Mouse (Mus musculus): ENCODE results near the gene Nrxn1.
"Not testable (repeated sequence)": the region's sequence is repeated elsewhere in the genome, so short reads cannot be mapped to it uniquely, and the experiment has no call there.

Nrxn1 gene

DNA sequence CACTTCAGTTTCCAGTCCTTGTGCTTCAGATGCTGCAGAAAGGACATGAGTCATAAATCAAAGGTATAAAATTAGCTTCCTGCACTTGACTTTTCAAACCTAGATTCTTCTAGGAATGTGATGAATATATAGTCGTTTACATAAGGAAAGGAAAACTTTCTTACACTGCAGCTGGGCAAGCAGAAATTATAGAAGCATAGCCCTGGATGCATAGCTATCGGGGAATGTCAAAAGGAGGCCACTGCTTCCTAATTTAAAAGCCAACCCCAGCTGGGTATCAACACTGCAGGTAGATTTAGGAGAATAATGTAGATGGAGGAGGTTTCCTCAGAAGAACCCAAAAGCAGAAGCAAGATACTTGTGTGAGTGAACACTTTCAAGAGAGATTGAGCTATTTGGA, 523.0 kb downstream of the Nrxn1 start:
- no peak for DNase-seq (ENCODE audit: low spot score)

DNA sequence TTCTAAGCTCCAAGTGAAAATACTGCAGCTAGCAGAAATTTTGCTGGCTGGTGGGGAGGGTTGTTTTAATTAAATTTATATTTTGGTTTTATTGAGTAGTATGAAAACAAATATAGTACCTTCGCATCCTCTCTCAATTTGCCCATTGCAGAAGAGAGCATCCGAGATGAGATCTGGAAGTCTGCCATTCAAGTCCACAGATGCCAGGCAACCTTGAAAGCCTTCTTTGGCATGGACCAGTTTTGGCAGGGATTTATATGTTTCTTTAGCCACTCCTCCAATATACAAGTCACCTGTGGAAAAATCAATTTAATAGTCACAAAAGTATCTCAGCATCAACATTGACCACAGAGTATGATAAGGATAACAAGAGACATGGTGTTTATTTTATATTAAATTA, 527.7 kb downstream of the Nrxn1 start:
- no peak for DNase-seq (ENCODE audit: low spot score)

DNA sequence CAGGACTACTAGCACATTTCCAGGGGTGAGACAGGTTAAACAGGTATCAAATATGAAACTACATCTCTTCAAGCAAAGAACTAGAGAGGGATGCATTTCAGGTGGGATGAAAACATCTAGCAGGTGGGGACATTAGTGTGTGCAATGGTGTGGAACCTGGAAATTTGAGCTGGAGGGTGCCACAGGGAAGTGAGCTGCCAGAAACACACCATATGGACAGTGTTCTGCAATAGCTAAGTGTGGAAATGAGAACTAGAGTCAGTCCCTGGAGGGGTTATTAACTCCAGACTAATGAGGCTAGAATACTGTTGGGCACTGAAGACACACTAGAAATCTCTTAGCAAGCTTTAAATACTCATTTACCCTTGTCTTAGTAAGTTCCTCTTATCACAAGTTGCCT, 536.5 kb downstream of the Nrxn1 start:
- no peak for DNase-seq (ENCODE audit: low spot score)

DNA sequence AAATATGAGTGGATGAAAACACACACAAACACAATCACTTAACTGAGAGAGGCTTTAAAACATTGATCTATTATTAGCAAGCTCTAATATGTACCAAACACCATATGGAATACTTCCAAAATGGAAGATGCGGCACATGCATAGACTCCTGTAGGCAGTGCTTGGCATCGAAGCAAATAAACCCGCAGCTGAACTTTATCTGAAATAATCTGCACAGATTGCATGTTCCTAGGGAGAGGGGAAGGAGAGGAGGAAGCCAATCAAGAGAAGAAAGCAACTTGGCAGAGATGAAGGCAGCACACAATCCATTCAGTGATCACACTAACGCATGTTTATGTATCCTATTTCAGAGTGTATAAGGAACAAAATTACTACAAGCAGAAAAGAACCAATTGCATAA, 542.5 kb downstream of the Nrxn1 start:
- DNase-seq (ENCODE audit: low spot score), result no peak

DNA sequence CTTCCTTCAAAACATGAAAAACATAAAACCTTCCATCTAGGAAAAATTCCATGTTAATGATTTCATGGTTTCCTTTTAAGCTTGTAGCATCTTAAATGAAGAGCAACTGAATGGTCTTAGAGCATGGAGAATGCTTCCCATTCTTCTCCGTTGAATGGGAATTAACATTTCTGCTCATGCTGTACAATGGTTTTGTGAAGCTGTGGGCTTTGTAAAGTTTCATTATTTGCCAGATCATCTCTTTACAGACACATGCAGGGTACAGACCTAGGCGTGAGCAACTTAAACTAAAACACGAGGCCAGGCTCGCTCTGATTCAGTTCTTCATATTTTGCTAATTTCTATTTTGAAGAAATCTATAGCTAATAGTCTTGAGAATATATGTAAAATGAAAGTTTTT, 546.1 kb downstream of the Nrxn1 start:
- DNase-seq (ENCODE audit: low spot score), result no peak

DNA sequence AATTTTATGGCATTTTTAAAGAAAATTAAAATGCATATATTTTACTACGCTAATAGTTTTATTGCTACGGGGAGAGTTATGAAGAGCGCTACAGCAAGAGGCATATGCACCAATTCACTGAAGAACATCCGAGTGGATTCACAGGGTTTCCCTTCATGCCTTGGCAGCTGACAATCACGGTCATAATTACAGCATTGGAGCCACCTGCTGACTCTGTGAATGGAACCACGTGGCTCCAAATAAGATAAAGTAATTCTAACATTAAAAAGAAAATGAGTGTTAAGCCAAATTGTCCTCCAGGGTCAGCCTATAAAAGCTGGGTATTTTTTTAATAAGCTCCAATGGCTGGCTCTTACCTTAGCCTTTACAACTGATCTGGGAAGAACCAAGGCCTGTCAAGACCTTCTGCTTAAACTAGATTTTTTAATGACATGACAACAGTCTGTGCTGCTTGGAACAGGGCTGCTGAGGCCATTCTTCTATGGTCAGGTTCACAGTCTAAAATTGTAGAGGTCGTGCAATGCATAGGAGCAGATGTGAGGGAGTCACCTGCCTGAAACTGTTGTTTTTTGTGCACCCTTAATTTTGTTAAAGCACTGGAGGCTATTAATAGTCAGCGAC, 548.1 kb downstream of the Nrxn1 start:
- no peak for DNase-seq (ENCODE audit: low spot score)

DNA sequence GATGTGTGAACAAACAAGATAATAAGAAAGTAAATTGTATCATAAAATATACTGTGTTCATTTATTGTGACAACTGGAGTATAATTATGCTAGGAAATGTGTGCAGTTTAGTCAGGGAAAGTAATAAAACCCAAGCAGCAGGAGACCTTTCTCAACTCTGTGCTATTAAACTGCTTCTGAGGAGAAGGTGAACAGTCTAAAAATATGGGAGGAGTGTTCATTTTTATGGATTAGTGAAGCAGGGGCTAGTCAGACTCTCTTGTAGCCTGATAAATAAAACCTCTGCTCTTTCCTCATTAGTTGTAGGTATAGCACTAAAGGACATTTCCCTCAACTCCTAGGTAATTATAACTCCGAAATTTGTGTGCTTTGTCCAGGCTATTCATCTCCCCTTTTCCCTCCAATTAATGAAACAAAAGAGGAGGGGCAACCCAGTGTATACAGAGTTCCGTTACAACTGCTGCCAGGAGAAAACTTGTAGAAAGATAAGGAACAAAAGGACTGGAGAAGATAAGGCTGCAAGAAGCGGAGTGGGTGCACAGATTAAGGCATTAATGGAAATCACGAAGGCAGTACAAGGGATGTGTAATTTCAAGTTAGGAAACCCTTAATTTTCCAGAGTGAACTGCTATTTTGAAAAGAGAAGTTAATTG, 548.8 kb downstream of the Nrxn1 start:
- no peak for DNase-seq (ENCODE audit: low spot score)

DNA sequence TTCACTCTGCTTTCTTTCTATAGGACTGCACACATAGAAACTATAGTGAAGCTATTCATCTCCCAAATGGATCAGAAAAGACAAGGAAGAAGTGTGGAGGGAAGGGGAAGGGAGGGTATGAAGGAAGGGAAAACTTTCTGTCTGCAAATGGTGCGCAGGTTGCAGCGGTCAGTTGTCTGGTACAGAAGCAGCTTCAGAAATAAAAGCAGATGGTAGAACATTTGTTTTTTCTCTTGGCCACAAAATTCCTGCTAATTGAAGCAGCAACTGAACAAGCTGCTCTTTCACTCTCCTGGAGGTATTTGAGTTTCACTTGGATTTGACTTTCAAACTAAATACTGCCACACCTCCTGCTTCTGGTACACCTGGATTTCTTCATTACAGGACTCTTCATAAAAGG, 561.4 kb downstream of the Nrxn1 start:
- DNase-seq (ENCODE audit: low spot score), result no peak

DNA sequence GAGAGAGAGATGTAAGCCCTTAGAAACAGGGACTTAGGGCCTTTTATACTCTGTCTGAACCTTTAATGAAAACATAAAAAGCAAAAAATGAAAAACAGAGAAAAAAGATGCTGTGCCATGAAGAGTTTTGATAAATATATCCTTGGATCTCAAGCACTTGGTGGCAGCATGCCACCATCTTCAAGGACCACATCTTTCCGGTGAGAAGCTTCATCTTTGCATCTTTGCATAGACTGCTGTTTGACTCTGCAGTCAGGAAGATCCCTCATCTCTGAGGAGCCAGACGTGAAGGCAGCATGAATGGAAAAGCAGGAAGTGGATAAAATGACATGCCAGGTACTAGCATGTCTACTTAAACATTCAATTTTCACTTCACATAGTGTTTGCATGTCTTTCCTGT, 586.8 kb downstream of the Nrxn1 start:
- DNase-seq (ENCODE audit: low spot score), result no peak

DNA sequence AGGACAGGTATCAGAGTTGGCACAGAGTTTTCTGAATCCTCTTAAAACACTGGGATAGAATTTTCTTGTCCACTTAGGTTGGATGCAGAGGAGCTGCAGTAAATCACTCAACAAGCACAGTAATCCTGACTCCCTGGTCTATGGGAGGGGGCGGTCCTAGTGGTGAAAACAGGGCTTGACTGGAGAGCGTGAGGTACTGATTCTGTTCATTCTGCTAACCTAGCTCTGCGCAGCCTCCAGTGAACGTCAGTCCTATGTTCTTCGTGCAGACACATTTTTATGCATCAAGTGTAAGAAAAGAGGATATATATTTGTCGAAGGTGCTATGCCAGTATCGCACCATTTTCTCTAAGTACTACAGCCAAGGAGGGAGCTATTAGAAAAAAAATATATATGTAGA, 588.9 kb downstream of the Nrxn1 start:
- not testable (repeated sequence) for DNase-seq (ENCODE audit: low spot score)

DNA sequence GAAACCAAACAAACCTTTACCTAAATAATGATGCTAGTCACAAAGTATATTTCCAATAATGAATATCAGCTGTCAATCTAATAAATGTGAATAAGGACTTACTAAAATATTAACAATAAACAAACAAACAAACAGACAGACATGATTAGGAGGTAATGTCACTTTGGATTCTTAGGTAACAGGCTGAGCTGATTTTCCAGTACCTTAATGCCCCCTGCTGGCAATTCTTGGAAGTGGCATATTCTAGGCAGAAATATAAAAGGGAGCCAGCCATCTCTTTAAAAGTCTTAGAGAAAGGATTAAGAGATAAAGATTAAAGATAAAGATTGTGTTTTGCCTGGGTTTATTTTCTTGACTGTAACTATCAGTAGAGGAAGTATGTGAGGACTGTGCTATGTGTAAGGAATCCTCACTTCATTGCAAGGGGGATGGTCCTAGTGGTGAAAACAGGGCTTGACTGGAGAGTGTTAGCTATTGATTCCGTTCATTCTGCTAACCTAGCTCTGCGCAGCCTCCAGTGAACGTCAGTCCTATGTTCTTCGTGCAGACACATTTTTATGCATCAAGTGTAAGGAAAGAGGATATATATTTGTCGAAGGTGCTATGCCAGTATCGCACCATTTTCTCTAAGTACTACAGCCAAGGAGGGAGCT, 591.7 kb downstream of the Nrxn1 start:
- DNase-seq (ENCODE audit: low spot score), result no peak

DNA sequence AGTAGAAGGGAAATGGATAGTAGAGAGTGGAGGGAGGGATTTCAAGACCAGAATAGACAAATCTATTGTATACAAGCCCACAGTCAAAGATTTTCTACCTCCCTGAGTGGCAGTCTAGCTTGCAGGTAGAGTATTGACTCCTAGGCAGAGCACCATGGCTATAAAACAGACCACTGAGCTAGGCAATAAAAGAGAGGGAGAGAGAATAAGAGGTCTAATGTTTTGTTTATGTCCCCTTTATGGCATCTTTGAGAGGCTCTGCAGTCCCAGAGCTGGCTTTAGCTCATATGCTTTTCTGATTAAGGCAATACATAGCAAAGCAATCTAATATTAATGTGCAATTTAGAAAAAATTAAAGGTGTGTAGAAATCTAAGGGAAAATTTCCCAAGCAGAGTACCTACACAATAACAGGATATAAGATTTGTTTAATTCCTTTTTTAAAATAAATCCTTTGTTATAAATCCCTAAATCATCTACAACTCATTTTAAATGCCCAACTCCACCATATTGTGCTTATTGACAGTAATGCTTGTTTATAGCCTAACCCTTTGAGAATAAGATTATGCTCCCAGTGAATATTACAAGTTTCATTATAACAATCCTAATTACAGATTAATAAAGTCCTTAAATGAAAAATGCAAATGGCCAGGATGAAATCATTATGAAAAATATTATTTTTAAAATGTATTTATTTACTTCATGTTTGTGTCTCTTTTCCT, 613.2 kb downstream of the Nrxn1 start:
- DNase-seq (ENCODE audit: low spot score), result no peak

DNA sequence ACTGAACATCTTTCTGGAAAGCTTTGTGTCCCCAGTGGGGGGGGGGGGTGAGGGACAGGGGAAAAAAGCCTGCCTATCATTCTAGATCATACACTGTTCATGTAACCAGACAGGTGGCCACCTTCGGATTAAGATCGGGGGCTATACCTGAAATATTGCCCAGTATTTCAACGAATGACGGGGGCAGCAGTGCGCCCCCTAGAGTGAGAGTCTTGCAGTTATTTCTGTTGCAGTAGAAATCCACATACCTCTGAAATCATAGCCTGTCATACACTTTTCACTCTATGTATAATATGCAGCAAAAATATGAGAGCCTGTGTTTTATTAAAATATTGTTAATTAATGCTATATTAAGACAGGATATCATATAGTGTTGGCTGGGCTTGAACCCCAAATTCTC, 636.1 kb downstream of the Nrxn1 start:
- no peak for DNase-seq (ENCODE audit: low spot score)

DNA sequence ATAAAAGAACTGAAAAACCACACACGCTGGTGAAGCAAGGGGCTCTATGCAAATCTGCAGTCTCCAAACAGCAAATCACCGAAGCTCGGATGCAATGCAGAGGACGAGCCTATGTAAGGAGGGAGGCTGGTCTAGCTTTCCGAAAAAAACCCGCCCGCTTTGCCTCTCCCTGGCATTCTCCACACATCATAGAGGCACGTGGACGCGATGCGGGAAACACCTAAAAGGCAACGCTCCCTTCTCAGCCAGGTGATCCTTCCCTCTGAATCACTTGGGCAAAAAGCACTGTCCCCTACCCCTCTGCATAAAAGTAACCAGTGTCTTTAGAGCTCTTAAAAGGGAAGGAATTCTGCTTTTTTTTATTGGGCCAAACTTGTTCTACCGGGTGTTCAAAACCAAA, 637.0 kb downstream of the Nrxn1 start:
- no peak for DNase-seq (ENCODE audit: low spot score)

DNA sequence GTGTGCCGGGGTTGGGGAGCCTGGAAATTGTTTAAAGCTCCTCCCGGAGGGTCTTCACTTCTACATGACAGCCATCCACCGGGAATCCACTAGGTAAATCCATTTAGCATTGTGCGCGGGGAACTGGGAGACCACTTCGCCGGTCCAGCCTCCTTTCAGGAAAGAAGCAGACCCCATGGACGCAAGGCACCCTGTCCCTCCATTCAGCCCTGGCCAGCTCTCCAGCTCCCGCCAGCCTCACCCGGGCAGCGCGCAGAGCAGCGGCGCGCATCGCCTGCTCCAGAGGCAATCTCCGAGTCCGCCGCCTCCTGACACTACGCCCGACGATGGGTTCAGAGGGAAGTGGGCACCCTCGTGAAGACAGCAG, 637.5 kb downstream of the Nrxn1 start:
- DNase-seq (ENCODE audit: low spot score), result no peak

DNA sequence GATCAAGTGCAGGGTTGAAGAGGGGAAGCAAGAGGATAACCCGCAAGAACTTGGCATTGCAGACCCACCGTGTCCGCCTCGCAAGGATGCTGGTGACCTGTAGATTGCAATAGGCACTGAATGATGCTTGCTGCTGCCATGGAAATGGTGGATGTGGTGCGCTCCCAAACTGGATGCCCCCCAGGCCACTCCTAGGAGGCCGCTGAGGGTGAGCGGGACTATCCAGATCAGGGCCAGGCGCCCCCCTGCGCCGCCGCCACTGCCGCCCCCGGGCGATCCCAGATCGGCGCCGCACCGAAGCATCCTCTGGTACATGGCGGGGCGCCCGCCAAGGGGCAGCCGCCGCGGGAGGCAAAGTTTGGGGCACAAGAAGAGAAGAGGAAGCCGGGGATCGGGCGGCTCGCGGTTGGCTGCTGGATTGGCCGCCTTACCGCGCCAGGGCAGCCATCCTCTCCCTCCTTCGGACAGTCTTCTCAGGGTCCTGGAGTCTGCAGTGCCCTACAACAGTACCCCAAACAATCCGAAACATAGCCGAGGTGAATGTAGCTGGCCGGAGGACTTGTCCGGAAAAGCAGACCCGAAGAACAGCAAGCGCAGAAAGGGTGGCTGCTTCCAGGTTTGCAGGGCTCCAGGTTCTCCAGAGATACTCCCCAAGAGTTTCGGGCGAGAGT, 638.0 kb downstream of the Nrxn1 start:
- no peak for DNase-seq (ENCODE audit: low spot score)

DNA sequence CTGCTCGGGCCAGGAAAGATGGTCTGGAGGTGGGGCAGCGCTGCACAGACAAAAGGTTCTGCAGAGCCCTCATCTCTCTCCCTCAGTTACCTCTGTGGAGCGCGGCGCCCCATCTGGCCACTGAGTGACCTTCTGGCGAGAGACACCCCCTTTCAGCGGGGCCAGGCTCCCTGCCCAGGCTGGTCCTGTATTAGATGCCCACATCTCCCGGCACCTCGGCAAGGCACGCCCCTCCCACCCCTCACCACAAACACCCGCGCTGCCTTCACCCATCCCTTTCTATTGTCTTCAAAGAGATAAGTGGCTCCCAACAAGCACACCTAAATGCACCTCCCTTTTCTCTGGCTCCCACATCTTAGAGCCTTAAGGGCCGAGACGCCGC, 638.5 kb downstream of the Nrxn1 start:
- DNase-seq (ENCODE audit: low spot score), result no peak

DNA sequence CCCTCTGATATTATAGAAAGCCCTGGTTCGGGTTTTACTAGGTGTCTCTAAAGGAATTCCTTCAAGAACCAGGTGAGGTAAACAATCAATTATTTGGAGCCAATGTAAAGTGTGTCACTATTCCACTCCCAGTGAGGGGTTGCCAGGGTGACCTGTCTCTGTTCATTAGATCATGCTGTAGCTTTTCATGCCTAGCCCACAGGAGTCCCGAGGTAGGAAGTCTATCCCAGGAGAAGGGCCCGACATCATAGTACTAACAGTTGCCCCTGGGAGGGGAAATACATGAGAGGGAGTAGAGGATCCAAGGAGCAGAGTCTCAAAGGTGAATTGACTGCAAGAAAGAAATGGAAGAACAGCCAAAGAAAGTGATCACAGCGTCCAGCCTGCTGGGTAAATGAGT, 639.6 kb downstream of the Nrxn1 start:
- no peak for DNase-seq (ENCODE audit: low spot score)

DNA sequence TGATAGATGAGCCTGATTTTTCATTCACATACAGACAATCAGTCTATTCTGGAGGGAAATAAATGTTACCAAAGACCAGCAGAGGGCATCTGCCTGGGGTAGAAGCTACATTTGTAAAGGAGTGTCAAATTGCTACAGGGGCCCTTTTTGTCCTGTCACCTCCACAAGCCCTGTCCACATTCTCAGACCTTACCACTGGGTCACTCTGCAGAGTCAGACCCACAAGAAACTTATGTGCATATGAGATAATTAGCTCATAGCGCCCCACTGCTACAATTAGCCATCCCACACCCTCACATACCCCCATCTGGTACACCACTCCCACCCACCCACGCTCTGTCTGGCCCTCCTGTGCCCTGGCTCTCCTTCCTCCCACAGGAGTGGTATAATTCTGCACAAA, 640.1 kb downstream of the Nrxn1 start:
- DNase-seq (ENCODE audit: low spot score), result no peak

DNA sequence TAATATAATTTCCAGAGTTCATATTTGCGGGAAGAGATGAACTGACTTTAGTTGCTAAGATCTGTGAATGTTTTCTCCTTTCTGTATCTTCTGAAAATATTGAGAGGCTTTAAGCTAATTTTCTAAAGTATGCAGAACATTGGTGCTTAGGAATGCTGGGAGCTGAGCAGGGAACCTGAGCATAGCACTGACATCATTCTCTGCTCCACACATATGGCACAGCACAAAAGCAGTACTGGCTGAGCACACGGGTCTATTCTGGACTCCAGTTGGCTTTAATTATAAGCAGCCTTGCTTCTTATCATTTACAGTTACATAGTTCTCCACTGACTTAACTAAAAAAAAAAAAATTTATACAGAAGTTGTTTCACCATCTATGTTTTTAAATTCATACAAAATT, 641.5 kb downstream of the Nrxn1 start:
- DNase-seq (ENCODE audit: low spot score), result no peak

DNA sequence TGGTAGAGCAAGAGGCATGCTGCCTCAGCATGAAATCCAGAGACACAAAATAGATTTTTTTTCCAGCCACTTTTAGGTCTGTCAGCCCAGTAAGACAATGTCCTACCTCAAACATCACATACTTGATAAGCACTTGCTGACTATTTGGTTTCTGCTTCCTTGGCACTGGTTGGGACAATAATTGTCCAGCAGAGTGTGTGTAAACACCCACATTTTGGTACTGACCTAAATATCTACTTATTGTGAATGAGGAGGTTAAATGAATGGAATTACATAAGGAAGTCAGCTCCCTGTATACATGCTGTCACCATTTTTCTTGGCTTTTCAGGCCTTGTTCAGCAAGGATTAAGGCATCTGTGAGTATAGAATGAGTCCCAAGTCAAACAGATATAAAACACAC, 649.8 kb downstream of the Nrxn1 start:
- DNase-seq (ENCODE audit: low spot score), result no peak

DNA sequence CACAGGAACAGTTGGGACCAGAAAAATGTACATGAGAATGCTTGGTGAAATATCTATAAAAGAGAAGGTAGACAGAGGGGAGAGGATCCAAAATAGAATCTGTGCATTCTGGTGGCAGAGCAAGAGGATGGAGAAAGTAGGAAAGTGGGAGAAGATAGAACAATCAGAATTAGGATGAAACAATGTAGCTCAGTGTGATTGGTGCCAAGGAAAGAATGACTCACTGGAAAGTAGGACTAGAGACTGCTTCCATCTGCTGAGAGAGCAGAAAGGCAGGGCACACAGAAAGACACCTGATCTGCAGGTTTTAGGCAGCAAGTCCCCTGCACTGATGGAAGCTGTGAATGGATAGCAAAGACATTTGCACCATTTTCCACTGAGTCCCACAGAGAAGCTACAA, 657.0 kb downstream of the Nrxn1 start:
- no peak for DNase-seq (ENCODE audit: low spot score)

DNA sequence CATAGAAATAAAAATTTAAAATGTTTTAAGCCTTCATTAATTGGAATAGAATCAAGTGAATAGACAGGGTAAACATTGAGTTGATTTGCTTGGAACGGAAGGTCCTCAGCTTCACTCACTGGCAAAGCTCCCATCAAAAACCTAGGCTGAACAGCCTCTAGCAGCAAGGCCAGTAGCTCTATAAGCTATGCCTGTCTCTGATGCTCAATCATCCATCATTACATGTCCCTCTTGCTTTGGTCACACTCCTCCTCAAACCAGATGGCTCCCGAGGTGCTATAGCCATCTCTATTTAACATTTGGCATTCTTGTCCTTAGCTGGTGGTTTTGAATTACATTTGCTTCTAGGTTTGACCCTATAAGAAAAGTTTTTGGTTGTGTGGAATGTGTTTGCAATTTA, 657.5 kb downstream of the Nrxn1 start:
- DNase-seq (ENCODE audit: low spot score), result no peak

All from T-cell, adult 2 months (primary cell).